Mouse (Mus musculus) brain, embryonic 14.5 days (tissue): ENCODE data around the gene Kcnk15.

Experiments used
- CTCF ChIP-seq: fragments of 200-500 bp; IDR thresholded peaks from 2 replicates; pipeline ENCODE4 v1.5.1; 2012; ENCODE audit warnings: inconsistent platforms, mild to moderate bottlenecking, moderate library complexity, borderline replicate concordance; ENCODE audit not compliant: insufficient read depth, insufficient read length; ENCODE audit errors: extremely low read depth
- POLR2A ChIP-seq: fragments of 200-500 bp; IDR thresholded peaks from 2 replicates; pipeline ENCODE4 v1.6.1; 2012; ENCODE audit warnings: mild to moderate bottlenecking, inconsistent platforms, borderline replicate concordance; ENCODE audit not compliant: poor library complexity, insufficient read depth, insufficient read length, severe bottlenecking; ENCODE audit errors: extremely low read depth

- peak; percentile 92 for TF ChIP-seq CTCF
- no peak for TF ChIP-seq POLR2A
Observed at GRCm38 (mm10) chr2:163823248-163823647, 30.2 kb upstream of the Kcnk15 start.
